Mouse (Mus musculus) left cerebral cortex, postnatal 10 days (tissue): Measurements from ENCODE around the gene Rpl12. TPM values are rescaled to one million over a fixed set of nuclear protein-coding genes. Genes with fewer than 3 reads are reported as not detected.
A peak's percentile ranks its signal among the peaks of the same experiment; 100 is the strongest.

ENCODE experiments used
- DNase-seq, 2 experiments: peaks; one replicate each; pipeline ENCODE4 v3.0.0; 2021 to 2022; ENCODE audit warnings: low spot score in 2 of 2, mixed read lengths in 1 of 2; ENCODE audit errors: extremely low spot score in 1 of 2
- intact Hi-C: fragments of 180-260 bp; cut with DNase I; formaldehyde crosslinking; loops from one replicate; pipeline ENCODE4 v1.15.1; 2025
- total RNA-seq, 2 experiments: library from RNA; stranded (reverse); gene quantifications; 2 replicates each; pipeline ENCODE4 v1.2.3; 2021

The Rpl12 gene
- total RNA-seq, 2 experiments from 2014 or later = 145 to 166 TPM

GRCm38 (mm10) chr2:32931730-32932129 lies 29.6 kb upstream of the Rpl12 start:
- no peak for DNase-seq
- intact Hi-C loops = no loop called here

GRCm38 (mm10) chr2:32938741-32939140 lies 22.6 kb upstream of the Rpl12 start:
- DNase-seq = no peak
- intact Hi-C loops = no loop called here

- DNase-seq = no peak
- intact Hi-C loops = no loop called here
Measured at GRCm38 (mm10) chr2:32939418-32939817, 21.9 kb upstream of the Rpl12 start.

- intact Hi-C loops = no loop called here
- DNase-seq = no peak
Measured at GRCm38 (mm10) chr2:32940483-32940882, 20.9 kb upstream of the Rpl12 start.

GRCm38 (mm10) chr2:32947454-32947853 lies 13.9 kb upstream of the Rpl12 start:
- intact Hi-C loops = no loop called here
- DNase-seq = no peak

GRCm38 (mm10) chr2:32954581-32954980 lies 6.8 kb upstream of the Rpl12 start:
- intact Hi-C loops = no loop called here
- DNase-seq = no peak

GRCm38 (mm10) chr2:32957344-32957743 lies 4.0 kb upstream of the Rpl12 start:
- peak in 1 of 2 experiments; percentile 67 for DNase-seq
- intact Hi-C loops = no loop called here

- intact Hi-C loops = no loop called here
Measured at GRCm38 (mm10) chr2:32960273-32960672, 1.1 kb upstream of the Rpl12 start.

GRCm38 (mm10) chr2:32962062-32962874 lies 909 bp downstream of the Rpl12 start:
- intact Hi-C loops = no loop called here
- peak in 1 of 2 experiments; percentile 53 for DNase-seq

More at GRCm38 (mm10) chr2:32960273-32960672, 1.1 kb upstream of the Rpl12 start:
- no peak for DNase-seq

GRCm38 (mm10) chr2:32962875-32963220 lies 1.5 kb downstream of the Rpl12 start:
- intact Hi-C loops = no loop called here
- DNase-seq = no peak

GRCm38 (mm10) chr2:32963544-32963943 lies 2.2 kb downstream of the Rpl12 start:
- DNase-seq = no peak
- intact Hi-C loops = no loop called here

GRCm38 (mm10) chr2:32963981-32964380 lies 2.6 kb downstream of the Rpl12 start:
- intact Hi-C loops = no loop called here
- DNase-seq = no peak

- intact Hi-C loops = no loop called here
Measured at GRCm38 (mm10) chr2:32964659-32965457, 3.5 kb downstream of the Rpl12 start.

GRCm38 (mm10) chr2:32965511-32966183 lies 4.3 kb downstream of the Rpl12 start:
- intact Hi-C loops = no loop called here
- no peak for DNase-seq

More at GRCm38 (mm10) chr2:32964659-32965457, 3.5 kb downstream of the Rpl12 start:
- DNase-seq = no peak

GRCm38 (mm10) chr2:32966184-32966688 lies 4.9 kb downstream of the Rpl12 start:
- intact Hi-C loops = no loop called here
- DNase-seq = no peak

- peak; percentile 87 to 91 for DNase-seq
- intact Hi-C loops = no loop called here
Measured at GRCm38 (mm10) chr2:32966689-32967631, 5.6 kb downstream of the Rpl12 start.

- intact Hi-C loops = no loop called here
- no peak for DNase-seq
Measured at GRCm38 (mm10) chr2:32968024-32968614, 6.8 kb downstream of the Rpl12 start.

GRCm38 (mm10) chr2:32969326-32969725 lies 8.0 kb downstream of the Rpl12 start:
- DNase-seq = no peak
- intact Hi-C loops = no loop called here
